Mouse (Mus musculus): ENCODE results near the gene Dnajc24. TPM values are rescaled to one million over a fixed set of nuclear protein-coding genes. Genes with fewer than 3 reads are reported as not detected.

Dnajc24 gene
- total RNA-seq, 2 experiments from 2014 or later: 20.0 to 27.1 TPM

Small RNAs within 50 kb of the gene (microRNA-seq; reads per million reads assigned to microRNA genes)
- gene Gm22002: not detected

Other genes starting within 250 kb of the Dnajc24 start
- gene Elp4, start 99.0 kb downstream of the Dnajc24 start, total RNA-seq (2021): 10 to 100 TPM; 16.0 to 16.4 TPM
- 10 to 100 TPM; 24.6 to 29.0 TPM for gene Immp1l, start 98.9 kb downstream of the Dnajc24 start, total RNA-seq (2021)

Data from left cerebral cortex, postnatal 36 days (tissue).